Mouse (Mus musculus) heart, adult 2 months (tissue): Measurements from ENCODE around the gene Helz.

Experiments used
- CTCF ChIP-seq: fragments of 200-600 bp; IDR thresholded peaks from 2 replicates; pipeline ENCODE4 v1.8.1; 2022; ENCODE audit warnings: antibody characterized with exemption, mild to moderate bottlenecking, moderate library complexity
- POLR2A ChIP-seq: fragments of 200-500 bp; IDR thresholded peaks from 2 replicates; pipeline ENCODE4 v1.6.1; 2011; ENCODE audit warnings: mild to moderate bottlenecking, low read depth, low read length, control low read depth; ENCODE audit not compliant: insufficient read depth

GRCm38 (mm10) chr11:107724603-107725002 is 176.9 kb downstream of the Helz start:
- TF ChIP-seq CTCF: no peak
- TF ChIP-seq POLR2A: no peak
